Mouse (Mus musculus): Measurements from ENCODE around the gene Rnls.

DNA sequence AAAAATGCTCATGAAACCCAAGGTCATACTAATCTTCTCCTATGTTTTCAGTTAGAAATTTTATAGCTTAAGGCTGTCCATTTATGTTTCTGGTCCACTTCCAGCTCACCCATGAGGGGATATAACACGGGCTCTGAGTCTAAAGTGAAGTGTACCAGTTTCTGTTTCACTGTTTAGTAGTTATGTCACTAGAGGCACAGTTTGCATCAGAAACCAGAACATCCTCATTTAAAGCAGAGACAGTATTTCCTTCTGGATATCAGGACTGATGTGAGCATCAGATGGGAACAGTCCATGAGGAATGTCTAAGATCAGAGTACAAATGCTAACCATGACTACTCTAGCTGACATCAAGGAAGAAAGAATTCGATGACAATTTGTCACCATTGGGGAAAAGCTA, 233.9 kb downstream of the Rnls start:
- TF ChIP-seq POLR2A (IDR thresholded peaks at IDR 0.05; ENCODE audit: borderline replicate concordance, extremely low read depth, low read depth, low read length) (no peak), CTCF (IDR thresholded peaks at IDR 0.05; ENCODE audit: insufficient read depth, low read length) (no peak)

All from lung, adult 2 months (tissue).